Mouse (Mus musculus) urinary bladder, postnatal 36 days (tissue): ENCODE results near the gene Ttc34.

ENCODE experiments used
- DNase-seq, 2 experiments: peaks; one replicate each; pipeline ENCODE4 v3.0.0; 2022; ENCODE audit warnings: low spot score in 2 of 2, mixed read lengths in 1 of 2

Ttc34 gene

DNA sequence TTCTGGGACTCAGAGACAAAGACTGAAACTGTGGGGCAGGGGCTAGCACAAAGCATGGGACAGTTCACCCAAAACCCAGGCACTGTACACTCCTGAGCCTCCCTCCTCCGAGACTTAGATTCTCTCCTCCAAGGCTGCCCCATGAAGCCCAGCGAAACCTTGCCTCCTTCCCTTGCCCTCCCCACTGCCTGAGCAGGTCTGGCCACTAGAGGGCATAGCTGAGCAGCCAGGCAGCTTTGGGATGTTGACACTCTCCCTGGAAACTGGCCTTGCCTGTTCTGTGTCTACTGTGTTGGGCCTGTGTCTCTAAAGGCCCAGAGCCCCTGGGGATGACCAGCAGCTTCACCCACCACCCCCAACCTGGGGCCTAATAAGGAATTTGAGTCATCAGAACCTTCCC lies at the start of gene Ttc34:
Gene Ttc34 (plus strand): TSS at position 290 of the 400 bp plus-strand sequence.
- DNase-seq: peak; percentile 66 to 73

DNA sequence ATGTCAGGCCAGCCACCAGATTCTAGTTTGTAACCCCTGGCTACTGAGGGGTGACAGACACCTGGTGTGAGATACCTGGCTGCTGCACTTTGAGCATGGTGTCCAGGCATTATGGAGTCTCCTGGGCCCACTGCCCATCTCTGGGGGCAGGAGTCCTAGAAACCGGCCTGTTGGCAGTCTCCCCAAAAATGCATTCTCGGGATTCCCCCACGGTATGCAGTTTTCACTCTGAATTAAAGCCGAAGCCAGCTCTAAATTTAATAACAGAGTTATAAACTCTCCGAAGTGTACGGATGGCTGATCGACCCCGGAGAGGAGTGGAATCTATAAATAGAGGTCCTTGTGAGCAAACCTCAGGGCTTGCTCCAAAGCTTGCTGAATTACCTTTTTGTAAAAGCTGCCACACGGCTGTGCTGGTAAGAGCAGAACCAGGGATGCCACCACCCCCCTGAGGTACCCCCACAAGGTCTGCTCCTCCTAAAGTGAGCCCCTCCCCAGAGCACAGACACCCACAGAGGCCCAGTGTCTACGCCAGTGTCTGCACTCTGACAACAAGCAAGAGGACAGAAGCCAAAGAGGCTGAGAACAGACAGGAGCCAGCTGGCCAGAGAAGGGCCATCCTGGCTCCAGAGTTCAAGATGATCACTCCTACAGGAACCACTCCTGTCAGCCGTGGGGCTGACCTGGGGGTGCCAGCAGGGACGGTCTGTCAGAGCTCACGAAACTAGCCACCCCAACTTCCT lies 49.1 kb upstream of the Ttc34 start:
- no peak for DNase-seq

DNA sequence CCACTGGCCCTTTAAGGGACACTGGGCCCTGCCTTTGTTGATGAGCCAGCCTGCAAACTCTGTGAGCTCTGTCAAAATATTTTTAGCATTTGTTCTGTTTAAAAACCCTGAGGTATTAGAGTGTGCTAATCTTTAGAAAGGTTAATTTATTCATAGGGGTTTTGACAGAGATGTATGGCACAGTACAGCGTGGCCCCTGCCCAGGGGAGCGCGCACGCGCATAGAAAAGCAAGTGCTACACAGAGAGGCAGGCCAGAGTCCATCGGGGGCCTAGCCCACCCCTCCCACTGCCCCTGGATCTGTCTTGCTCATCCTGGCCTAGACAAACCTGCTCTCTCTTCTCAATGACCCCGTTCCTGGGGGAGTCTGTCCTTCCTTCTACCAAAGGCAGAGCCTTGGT lies 45.4 kb upstream of the Ttc34 start:
- no peak for DNase-seq

DNA sequence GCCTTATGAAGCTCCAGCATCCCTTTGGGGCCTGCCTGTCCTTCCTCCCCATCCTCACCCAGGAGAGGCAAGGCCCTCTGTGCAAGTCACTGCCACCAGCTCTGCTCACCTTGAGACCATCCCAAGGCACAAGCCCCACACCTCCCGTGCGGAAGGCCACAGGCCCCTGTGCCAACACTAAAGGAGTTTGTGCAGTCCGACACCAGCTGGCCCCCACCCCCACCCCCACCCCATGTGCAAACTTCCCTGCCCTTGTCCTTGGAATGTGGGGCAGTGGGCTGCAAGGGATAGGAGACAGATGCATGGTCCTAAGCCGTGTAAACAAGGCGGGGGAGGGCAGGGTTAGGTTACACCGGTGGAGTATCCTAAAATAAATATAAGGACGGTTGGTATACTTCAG lies 43.8 kb upstream of the Ttc34 start:
- no peak for DNase-seq

DNA sequence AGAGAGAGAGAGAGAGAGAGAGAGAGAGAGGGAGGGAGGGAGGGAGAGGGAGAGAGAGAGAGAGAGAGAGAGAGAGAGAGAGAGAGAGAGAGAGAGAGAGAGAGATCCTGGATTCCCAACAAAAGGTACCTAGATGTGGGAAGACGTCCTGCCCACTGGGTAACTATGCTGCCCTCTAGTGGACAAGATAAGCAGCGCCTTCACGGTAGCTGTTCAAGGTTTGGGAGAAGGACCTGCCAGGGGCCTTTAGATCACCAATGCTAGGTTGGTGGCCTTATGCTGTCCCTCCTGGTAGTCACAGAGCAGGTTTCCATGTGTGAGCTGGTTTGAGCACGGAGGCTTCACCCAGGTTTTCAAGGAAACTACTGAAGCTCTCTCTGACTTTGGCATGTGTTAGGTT lies 39.4 kb upstream of the Ttc34 start:
- peak; percentile 23 to 26 for DNase-seq

DNA sequence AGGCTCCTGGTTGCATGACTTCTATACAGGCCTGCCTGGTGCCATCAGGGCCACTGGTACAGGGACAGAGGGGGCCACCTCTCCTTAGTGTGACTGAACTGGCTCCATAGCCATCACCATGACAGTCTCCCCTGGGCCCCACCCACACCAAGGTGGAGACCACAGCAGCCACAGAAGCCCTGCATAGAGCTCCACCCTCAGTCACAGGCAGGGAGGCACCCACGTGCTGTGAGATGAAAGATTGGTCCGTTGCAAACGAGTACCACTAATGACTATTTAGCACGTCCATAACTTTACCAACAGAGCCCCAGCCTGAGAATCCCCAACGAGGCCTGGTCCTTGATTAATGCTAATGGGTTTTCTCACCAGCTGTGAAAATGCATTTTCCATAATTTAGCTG lies 36.7 kb upstream of the Ttc34 start:
- no peak for DNase-seq

DNA sequence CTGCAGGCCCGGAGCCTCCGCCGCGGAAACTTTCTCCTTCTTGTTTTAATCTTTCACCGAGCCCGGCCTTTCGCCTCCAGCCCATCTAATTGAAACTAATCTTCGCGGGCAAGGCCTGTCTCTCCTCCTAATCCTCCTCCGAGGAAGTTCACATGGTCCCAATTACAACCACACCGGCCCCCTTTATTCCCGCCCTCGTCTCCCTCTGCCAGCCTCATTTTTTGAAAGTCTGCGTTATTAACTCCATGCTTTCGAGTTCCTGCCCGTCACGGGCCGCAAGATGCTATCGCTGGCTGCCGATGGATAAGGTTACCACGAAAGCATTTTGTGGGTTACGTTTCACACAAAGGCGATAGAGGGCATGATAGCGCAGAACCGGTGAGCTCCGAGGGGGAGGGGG lies 35.0 kb upstream of the Ttc34 start:
- no peak for DNase-seq

DNA sequence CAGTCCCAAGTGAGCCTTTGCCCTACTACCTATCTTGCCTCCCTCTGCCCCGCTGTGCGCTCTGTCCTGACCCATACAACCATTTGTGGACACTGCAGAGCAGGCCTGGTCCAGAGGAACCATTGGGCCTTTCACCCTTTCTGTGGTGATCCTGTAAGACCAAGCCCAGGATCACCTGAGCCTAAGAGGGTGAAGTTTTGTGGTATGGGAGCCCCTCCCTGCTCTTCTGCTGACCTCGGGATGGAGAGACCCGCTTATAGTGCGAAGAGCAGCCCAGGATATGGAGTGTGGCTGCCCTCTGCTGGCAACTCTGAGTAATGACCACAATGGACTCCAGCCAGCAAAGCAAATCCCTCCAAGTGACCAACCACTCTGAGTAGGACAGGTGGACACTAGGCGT lies 11.6 kb upstream of the Ttc34 start:
- peak; percentile 22 to 40 for DNase-seq

DNA sequence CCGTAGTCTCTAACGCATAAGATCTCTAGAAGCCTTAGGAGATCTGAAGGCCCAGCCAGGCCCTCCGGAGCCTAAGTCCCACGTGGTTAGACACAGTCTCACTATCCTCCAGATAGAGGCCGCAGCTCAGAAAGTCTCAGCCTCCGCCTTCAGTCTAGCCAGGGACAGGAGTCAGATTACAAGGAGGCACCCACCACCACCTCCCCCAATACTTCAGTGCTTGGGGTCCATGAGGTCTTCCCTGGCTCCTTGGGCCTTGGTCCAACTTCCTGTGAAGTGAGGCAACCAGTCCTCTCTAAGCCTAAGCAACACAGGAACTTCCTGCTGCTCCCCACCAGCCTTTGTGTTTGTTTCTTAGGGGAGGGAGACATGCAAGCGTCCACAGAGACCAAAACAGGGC lies 11.0 kb upstream of the Ttc34 start:
- DNase-seq: no peak

DNA sequence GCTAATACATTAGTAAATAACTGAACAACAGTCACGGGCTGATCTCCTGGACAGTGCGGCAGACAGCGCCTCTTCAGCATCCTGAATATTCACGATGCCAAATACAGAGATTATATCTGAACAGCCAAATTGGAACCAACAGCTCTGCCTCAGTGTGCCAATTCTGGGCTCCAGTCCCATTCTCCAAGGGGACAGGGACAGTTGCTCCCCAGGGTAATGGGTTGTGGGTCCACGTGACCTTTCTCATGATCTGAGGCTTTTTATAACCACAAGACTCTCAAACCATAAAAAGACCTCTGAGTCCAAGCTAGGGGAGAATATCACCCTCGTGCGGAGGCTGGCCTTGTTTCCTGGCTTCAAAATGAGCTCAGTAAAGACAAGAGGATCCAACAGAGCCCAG lies 10.1 kb upstream of the Ttc34 start:
- no peak for DNase-seq

DNA sequence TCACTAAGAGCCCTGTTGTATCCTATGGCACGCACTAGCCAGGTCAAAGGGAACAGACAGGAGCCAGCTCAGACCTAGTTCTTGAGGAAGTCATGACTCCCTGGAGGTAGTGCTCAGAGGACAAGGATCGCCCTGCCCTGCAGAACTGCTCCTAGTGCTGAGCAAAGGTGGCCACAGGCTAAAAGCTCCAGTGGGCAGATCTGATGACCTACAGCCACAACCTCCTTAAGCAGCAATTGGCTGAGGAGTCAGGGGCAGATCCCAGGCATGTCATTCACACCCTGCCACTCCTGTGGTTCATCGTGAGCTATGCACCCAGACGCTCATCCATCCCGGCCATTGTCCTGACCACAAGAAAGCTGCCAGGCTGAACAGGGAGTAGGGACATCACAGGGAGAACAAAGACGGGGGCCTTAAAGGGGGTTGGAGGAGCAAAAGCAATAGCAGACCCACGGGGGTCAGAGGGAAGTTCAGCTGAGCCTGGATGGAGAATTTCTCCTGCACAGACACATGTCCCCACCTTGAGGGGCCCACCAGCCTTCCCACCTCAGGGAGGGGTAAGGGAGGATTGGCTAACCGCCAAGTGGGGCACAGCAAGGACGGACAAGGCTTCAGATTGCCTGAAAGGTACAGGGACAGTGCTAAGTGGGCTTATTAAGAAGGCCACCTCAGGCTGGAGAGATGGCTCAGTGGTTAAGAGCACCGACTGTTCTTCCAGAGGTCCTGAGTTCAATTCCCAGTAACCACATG lies 9.2 kb upstream of the Ttc34 start:
- no peak for DNase-seq

DNA sequence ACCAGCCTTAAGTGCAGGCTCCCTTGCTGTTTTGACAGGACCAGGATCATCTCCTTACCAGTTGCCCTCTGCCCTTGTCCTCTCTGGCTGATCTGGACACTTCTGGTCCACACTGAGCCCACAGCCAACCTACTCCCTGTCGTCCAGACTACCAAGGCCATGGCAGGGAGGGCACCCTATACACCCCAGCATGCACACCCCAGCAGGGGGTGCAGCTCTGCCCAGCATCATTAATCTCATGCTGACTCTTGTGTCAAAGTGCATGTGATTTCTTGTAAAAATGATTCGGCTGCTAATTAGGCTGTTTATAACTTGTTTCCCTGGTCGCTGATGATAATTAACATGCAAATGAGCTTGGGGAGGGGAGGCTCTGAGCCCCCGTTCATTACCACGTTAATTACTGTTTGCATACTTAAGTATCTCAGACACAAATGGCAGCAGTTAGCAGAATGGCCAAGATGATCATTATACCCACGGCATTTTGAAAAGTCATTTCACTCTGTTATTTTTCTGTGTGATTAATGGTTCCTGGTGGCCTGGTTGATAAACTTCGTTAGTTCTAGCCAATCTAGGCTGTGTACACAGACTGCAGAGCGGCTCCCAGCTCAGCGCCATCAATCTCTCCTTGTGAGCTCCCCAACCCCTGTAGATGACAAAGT lies 5.2 kb upstream of the Ttc34 start:
- no peak for DNase-seq

DNA sequence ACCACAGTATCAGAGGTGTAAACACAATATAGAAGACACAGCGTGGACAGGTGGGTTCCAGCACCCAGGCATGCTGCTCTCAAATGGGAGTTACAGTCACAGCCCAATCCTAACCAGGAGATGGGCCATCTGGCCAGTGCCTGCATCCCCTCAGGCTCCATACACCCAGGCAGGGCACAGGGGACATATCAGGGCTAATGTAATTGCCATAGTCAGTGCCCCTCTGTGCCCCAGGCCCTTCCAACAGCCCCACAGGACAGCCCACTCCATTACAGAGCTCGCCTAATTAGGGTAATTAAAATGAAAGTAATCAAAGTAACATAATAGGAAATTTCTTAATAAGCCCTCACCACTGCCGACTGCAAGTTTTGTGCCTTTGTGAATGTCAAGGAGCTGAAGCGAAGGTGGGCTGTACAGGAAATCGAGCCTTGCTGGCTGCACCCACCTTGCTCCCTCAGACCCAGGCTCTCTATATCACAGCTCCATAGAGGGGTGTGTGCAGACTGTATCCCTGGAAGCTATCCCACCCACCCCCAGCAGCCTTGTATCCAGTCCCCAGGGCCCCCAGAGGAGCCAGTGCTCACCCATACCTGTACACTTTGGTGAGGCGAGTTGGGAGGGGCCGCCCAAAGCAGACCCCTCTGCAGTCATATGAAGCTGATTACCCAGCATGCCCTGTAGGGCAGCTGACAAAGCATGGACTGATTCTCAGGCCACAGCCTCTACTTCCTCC lies 910 bp upstream of the Ttc34 start:
- no peak for DNase-seq

DNA sequence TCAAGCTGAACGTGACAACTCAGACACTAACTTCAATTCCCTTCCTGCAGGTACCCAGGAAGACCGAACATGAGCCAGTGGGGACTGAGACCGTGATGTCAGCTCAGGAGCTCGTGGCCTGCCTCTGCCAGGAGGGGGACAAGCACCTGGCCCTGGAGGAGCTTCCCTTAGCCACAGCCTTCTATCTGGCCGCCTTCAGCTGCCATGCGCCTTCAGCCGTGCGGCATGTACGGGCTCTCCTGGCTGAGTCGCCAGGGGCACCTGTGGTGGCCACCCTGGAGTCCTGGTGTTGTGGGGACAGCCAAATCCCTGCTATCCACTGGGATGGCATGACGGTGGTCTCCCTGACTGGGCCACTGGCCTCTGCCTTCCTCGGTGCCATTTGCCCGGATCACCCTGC lies 1.5 kb downstream of the Ttc34 start:
- no peak for DNase-seq

DNA sequence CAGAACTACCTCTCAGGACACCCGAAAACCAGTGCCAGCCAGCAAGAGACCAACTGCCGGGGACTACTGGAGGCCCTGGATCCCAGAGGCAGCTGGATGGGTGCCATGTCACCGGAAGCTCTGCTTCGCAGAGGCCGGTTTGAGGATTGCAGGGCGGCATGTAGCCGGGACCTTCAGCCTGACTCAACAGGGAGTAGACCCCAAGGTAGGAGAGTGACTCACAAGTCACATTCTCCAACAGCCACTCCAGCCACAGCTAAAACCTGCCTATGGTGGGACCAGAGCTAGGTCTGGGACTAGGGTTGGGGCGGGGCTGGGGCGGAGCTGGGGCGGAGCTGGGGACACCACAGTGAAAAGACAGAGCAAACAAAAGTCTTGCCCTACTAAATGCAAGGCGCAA lies 2.1 kb downstream of the Ttc34 start:
- DNase-seq: no peak

DNA sequence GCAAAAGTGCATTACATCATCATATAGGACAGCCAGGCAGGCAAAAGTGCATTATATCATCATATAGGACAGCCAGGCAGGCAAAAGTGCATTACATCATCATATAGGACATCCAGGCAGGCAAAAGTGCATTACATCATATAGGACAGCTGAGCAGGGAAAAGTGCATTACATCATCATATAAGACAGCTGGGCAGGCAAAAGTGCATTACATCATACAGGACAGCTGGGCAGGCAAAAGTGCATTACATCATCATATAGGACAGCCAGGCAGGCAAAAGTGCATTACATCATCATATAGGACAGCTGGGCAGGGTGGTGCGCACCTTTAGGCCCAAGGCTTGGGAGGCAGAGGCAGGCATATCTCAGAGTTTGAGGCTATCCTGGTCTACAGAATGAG lies 15.4 kb downstream of the Ttc34 start:
- DNase-seq: no peak

DNA sequence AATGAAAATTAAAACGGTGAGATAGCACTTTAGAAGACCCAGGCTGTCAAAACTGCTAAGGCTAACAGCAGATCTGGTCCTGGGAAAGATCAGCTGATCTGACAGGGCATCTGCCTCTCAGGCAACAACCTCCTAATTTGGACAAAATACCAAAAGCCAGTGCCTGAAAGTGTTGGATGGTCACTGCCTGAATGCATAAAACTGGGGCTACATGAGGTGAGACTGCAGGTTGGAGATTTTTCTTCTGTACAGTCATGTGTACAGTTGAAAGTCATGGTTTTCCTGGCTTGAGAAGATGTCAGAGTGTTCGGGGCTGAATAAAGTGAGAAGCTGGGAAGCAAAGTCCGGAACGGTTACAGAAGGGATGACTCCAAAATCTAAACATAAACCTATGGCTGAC lies 16.6 kb downstream of the Ttc34 start:
- no peak for DNase-seq

DNA sequence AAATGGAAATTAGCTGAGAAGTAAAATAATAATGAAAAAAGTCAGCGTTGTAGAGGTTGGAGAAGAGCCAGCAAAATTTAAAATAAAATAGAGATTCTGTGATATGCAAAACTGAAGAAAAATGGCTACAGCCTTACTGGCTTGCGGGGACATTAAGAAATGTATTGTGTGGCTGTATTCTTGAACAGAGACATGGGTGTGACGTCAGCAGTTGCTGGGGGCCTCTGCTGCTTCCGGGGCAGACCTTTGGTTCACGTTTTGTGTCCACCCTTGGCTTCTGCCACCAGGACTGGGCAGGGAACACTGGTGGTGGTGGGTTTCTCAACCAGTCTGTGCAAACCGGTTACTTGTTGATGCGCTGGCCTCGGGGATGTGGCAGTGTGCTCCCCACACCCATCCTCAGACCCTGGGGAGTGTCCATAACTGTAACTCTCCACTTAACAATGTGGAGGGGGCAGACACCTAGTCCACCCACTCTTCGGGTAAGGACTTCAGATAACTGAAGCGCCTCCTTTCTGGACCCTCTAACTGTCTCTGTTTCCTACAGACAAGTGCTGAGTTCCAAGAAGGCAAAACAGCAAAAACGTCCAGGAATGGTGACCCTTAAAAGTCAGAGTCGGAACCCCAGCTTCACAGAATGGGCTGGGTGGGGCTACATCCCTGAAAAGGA lies 17.6 kb downstream of the Ttc34 start:
- no peak for DNase-seq

DNA sequence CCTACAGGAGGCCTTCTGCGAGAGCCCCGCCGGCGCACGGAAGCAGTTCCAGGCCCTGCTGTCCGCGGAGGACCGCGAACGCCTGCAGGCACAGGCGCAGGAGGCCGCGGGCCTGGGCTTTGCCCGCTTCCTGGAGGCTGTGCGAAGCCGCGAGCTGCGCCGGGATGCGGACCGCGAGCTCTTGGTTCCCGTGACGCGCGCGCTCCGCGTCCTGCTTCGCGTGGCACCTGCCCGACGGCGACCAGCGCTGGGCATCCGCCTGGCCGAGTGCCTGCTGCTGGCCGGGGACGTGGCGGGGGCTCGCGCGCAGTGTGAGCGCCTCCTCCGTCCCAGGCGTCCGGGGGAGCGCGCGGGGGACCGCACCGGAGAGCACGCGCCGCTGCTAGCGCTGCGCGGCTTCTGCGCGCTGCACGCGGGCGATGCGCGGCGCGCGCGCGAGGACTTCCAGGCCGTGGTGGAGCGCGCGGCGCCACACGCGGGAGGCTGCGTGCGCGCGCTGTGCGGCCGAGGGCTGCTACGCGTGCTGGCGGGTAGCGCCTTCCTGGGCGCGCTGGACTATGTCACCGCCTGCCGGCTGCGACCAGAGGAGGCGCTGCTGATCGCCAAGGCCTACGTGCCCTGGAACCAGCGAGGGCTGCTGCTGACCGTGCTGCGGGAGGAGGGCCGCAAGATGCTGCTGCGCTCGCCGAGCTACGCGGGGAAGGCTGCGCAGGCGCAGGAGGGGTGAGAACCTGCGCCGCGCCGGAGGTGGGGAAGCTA lies 18.6 kb downstream of the Ttc34 start:
- DNase-seq: peak; percentile 33 to 73

DNA sequence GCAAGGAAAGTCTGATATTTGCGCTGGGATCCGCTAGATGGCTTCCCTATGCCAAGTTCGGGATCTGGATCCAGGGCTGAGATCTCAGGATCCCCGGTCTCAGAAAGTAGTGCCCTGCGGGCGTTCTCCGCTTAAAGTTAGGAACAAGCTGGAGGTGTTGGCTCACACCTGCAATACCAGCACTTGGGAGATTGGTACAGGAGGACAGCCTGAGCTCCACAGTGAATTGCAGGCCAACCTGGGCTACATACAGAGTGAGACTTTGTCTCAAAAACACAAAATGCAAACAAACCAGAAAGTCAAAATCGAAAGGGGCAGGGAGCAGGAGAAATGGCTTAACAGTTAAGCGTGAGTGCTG lies 19.2 kb downstream of the Ttc34 start:
- DNase-seq: no peak

DNA sequence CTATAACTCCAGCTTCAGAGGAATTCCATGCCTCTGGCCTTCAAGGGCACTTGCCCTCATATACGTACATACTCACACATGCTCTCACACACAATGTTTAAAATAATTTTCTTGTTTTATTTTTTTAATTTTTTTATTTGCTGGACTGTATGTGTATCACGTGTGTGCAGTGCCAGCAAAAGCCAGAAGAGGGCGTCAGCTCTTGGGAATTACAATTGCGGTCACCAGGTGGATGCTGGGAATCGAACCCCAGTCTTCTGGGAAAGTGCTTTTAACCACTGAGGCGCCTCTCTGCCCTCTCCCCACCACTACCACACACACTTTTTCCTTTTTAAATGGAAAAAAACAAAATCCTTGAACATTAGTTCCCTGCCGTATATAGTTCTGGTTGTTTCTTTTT lies 19.6 kb downstream of the Ttc34 start:
- no peak for DNase-seq
